Mouse (Mus musculus) cortical plate, adult 2 months (tissue): ENCODE data around the gene Cdon. TPM values are rescaled to one million over a fixed set of nuclear protein-coding genes. Genes with fewer than 3 reads are reported as not detected.

Source experiments
- H3K27ac ChIP-seq: fragments of 200-500 bp; 2 replicates; pipeline ENCODE4 v1.5.1; 2012; ENCODE audit warnings: low read length, control low read depth, inconsistent platforms; ENCODE audit not compliant: insufficient read depth
- H3K4me1 ChIP-seq: fragments of 200-500 bp; 2 replicates; pipeline ENCODE4 v1.6.1; 2011; ENCODE audit warnings: low read length; ENCODE audit not compliant: control insufficient read depth, insufficient read depth
- H3K4me3 ChIP-seq: fragments of 200-500 bp; 2 replicates; pipeline ENCODE4 v1.5.1; 2011; ENCODE audit warnings: mild to moderate bottlenecking, low read length, control low read depth; ENCODE audit not compliant: insufficient read depth
- CTCF ChIP-seq: fragments of 200-500 bp; IDR thresholded peaks from 2 replicates; pipeline ENCODE4 v1.5.1; 2011; ENCODE audit warnings: mild to moderate bottlenecking, control low read depth, low read length; ENCODE audit not compliant: insufficient read depth; ENCODE audit errors: extremely low read depth
- POLR2A ChIP-seq: fragments of 200-500 bp; IDR thresholded peaks from 2 replicates; pipeline ENCODE4 v1.6.1; 2011; ENCODE audit warnings: mild to moderate bottlenecking, low read length, control low read depth; ENCODE audit not compliant: insufficient read depth; ENCODE audit errors: extremely low read depth
- polyA plus RNA-seq: library from polyadenylated mRNA; depleted of rRNA; stranded (reverse); fragments of >200 nt; gene quantifications from 2 replicates; pipeline ENCODE4 v1.2.3, GENCODE M21; 2012

Gene Cdon
- polyA plus RNA-seq, 1 experiment, result 5.6 TPM

DNA sequence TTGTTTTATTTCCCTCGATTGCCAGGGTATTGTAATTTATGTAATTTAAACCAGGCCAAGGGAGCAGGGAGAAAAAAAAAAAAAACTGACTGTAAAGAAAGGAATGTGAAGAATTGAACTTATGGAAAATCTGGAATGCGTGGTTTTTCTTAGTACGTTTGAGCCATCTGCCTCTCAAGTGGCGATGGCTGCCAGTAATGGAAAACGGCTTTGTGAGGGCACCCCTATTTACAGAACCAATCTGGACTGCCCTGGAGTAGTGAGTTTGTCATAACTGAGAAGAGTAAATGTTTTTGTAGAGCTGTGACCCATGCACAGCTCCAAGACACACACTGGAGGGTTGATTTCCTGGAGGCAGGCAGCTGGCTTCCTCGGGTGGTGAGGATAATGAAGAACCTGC is 32.4 kb downstream of the Cdon start:
- Histone ChIP-seq H3K27ac (no peak overlapping the region), H3K4me1 (no peaks in the 10 kb centered on the region; the same call in 1 of the 2 replicates)

DNA sequence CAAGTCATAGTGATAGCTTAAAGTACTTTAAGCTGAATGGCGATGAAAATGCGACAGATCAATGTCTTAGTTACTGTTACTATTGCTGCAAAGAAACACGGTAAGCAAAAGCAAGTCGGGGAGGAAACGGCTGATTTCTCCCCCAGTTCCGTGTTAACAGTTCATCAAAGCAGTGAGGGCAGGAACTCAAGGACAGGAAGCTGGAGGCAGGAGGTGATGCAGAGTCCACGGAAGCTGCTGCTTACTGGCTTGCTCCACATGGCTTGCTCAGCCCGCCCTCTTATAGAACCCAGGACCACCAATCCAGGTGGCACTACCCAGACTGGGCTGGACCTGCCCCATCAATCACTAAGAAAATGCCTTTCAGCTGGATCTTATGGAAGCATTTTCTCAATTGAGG is 38.7 kb downstream of the Cdon start:
- Histone ChIP-seq H3K27ac (no peak overlapping the region), H3K4me1 (no peaks in the 10 kb centered on the region), H3K4me3 (no peak overlapping the region)
- TF ChIP-seq POLR2A, result no peak
- TF ChIP-seq CTCF, result no peak

More for the DNA sequence above, 32.4 kb downstream of the Cdon start:
- TF ChIP-seq CTCF, result no peak
- TF ChIP-seq POLR2A, result no peak
- no peak overlapping the region for H3K4me3 ChIP-seq

DNA sequence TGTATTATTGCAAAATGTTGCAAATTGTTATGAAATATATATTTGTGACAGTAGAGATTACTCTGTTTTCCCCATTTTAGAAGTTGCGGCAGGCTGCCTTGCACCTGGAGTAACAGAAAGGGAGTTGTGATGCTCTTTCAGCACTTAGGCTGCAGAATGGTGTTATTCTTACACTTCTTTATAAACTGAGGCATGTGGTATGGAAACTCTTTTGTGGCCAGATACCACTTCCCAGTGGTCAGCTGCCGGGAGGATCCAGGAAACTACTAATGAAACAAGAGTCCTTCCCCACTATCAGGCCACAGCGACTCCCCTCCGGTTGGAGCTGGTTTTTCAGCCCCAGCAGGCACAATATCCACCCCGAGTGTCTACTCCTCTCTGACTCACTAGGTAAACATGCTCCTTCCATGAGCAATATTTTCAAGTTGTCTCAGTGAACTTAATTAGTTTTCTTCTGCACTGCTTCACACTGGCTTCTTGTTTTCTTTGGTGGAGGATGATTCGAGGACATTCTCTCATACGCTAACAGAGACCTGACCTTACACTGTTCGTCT is 46.4 kb downstream of the Cdon start:
- Histone ChIP-seq H3K27ac (no peak overlapping the region), H3K4me1 (0 out of 2 replicates have a peak, but pooled peaks cover 2% of the 10 kb centered on the region), H3K4me3 (no peak overlapping the region)
- TF ChIP-seq CTCF, result no peak
- no peak for TF ChIP-seq POLR2A

DNA sequence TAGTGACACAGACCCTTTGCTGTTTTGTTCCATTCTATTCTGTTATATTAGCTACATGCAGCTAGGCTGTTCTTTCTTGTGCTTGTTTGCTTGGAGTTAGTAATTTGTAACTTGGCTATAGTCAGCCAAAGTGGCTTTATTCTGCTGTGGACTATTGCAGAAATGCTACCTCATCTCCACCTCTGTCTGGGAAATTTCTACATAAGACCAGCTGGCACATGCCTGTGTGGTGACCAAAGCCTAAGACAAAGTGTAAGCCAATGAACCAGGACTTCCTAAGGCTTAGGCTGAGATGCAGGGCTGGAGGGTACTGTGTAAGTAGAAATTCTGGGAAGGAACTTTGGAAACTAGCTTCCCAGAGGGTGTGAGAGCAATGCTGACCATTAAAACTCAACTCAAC is 48.0 kb downstream of the Cdon start:
- no peak for TF ChIP-seq POLR2A
- TF ChIP-seq CTCF, result no peak
- H3K4me3 ChIP-seq, result no peak overlapping the region
- no peak overlapping the region for H3K27ac ChIP-seq
- 0 out of 2 replicates have a peak, but pooled peaks cover 2% of the 10 kb centered on the region for H3K4me1 ChIP-seq

DNA sequence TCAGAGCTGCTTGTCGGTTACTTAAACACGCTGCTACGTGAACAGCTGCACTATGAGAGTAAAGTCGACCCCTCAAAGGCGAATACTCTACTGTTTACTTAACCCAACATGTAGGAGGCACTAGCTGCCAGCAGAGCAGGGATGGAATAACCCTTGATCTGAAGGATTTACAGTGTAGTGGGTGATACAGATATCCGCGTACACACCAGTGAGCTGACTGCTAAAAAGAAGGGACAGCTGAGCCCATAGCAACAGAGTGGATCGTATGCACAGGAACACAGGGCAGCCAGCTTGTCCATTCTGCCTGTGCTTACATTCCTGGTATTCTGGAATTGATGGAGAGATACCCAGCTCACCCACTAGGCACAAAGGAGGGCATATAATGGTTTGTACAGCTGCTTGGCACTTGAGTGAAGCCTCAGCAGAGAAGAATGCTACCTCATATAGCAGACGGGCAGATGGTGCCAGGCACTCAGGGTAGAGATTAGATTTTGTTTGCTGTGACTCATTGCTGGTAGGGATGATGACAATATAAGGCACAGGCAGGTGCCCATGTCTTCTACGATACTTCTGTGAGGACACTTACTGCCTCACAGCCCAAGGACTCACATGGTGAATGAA is 53.3 kb downstream of the Cdon start:
- Histone ChIP-seq H3K4me3 (no peak overlapping the region), H3K27ac (no peak overlapping the region), H3K4me1 (no peaks in the 10 kb centered on the region)
- TF ChIP-seq CTCF (no peak), POLR2A (no peak)

DNA sequence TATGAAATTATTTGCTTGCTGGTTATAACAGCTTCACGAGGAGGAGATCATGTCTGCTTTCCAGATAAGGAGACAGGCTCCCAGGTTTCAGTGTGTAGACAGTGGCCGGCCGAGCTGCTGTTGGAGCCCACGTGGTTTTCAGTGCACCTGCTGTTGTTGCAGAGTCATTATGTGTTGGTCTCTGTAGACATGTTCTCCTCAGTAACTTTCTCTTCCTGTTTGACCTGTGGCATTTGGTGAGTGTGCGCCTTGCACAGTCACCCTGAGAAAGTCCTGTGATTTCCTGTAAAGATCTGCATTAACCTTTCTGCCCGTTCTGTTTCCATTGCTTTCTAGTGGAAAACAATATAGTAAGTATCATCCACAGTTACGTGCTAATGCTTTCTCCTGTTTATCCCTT is 54.5 kb downstream of the Cdon start:
- Histone ChIP-seq H3K27ac (no peak overlapping the region), H3K4me3 (no peak overlapping the region), H3K4me1 (no peaks in the 10 kb centered on the region)
- TF ChIP-seq POLR2A (no peak), CTCF (no peak)

DNA sequence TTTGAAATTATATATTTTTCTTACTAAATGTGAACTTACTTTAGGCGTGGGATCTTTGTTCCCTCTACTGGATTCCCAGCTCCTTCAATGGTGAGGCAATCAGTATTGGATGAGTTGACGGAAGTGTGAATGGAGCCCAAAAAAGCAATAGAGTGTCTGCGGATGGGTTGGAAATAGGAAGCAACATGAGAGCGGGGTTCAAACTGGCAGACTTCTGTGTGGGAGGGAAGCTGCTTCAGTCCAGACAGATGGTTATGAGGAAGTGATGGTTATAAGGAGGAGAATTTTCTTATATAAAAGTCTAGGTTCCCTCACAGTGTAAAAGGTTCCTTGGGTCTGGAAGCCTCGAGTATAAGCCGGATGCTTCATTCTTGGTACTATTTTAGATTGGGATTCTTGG is 58.5 kb downstream of the Cdon start:
- H3K27ac ChIP-seq, result no peak overlapping the region
- TF ChIP-seq POLR2A (no peak), CTCF (no peak)
- no peak overlapping the region for H3K4me3 ChIP-seq
- H3K4me1 ChIP-seq, result no peaks in the 10 kb centered on the region

DNA sequence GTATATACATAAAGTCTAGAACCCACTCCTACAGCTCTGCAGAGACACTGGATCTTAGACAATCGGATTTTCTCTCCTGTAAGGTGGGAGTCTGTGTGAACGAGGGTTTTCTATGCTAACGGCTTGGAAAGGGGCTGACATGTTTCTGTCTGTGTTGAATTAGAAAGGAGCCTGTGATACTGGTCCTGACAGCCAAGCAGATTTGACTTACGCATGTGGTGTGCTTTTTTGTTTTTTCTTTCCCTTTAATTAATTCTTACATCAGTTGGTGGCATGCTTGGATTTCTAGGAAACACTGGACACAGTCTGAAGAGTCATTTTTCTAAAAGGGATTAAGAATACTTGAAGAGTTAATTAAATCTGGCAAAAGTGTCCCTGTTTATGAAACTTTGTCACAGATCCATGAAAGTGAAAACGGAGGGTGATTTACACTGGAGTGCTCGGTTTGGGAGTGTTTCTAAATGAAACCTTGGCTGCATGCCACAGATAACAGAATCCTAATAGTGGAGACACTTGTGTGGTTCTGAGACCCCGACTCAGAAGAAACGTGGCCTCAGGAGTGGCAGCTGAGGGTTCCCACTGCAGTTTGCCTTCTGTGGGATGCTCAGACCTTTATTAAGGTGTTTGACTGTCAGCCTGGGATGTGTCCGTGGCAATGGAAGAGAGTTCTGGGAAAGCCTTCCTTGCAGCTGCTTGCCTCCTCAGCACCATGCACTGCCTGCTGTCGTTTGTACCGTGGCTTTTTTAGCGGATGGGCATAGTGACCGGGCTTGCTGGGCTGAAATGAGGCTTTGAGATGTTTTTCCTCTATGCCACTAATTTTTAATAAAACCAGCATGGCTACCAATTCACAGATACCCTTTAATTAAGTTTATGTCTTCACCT is 61.3 kb downstream of the Cdon start:
- TF ChIP-seq CTCF (no peak), POLR2A (no peak)
- no peak overlapping the region for H3K27ac ChIP-seq
- no peaks in the 10 kb centered on the region for H3K4me1 ChIP-seq
- H3K4me3 ChIP-seq, result no peak overlapping the region

DNA sequence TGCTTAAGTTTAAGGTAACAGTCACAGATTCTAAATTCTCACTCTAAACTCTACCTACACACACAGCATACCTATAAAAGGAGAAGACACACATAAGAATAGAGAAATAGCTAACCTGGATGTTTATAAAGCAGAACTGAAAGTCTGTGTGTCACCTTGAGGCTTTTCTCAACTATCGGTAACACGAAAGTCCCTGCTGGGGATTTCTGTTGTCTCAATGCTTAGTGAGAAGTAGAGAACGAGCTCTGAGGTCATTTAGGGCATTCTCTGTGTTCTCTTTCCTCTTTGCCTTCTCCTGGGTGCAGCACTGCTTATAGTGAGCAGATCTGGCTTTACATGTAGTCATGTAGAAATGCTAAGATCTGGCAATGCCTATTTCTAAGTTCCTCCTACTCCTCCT is 63.0 kb downstream of the Cdon start:
- TF ChIP-seq CTCF, result no peak
- TF ChIP-seq POLR2A, result no peak
- H3K4me3 ChIP-seq, result no peak overlapping the region

More for the DNA sequence above, 63.0 kb downstream of the Cdon start:
- no peak overlapping the region for H3K27ac ChIP-seq
- no peaks in the 10 kb centered on the region for H3K4me1 ChIP-seq
